Mouse (Mus musculus) right cerebral cortex, postnatal 4 days (tissue): ENCODE results near the gene Ap4m1.
"Not testable (repeated sequence)": the region's sequence is repeated elsewhere in the genome, so short reads cannot be mapped to it uniquely, and the experiment has no call there.

ENCODE experiments used
- DNase-seq: peaks from one replicate; pipeline ENCODE4 v3.0.0-alpha.2; 2022

The Ap4m1 gene

DNA sequence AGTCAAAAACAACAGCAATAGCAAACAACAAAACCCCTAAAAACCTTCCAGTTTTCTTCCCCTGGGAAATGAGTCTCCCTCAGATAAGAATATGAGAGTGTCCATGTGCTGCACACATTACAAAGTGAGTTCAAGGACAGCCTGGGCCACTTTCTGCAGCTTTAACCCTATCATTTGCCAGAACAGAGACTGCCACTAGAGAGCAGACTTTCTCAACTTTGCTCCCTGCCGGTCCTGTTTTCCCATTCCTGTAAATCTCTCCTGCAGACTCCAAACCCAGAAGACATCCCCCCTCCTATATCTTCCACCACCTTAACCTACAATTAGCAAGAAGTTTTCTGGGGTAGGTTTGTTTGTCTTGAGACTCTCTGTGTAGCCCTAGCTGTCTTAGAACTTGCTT lies 27.8 kb downstream of the Ap4m1 start:
- no peak for DNase-seq

DNA sequence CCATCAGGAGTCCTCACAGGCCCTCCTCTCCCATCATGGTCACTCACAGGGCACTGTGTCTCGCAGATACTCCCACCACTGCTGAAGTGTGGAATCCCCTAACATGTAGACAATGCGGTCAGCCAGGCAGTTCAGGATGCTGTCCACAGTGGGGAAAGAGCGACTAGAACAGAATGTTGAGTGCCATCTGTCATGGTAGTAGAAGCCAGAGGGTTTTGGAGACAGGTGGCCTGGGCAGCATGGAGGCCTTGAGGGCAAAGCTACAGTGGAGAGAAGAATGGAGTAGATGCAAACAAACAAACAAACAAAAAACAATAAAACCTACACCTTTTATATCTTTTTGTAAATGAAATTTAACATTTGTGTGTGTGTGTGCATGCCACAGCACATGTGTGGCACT lies 30.3 kb downstream of the Ap4m1 start:
- DNase-seq: no peak

DNA sequence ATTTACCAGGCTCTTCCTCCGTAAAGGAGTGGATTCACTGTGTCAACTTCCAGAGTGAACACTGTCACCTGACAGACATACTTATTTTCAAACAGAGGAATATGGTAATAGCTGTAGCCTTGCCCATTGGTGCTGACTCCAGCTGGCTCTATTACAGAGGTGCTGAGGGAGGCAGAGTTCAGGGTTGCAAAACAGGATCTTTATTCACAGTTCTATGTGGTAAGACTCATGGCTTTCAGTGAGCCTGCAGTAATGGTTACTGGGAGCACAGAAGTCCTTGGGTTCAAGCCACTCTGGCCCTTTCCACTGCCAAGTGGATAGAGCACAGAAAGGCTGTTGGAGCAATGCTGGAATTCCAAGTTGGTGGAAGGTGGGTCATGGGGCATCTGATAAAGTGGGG lies 35.5 kb downstream of the Ap4m1 start:
- no peak for DNase-seq

DNA sequence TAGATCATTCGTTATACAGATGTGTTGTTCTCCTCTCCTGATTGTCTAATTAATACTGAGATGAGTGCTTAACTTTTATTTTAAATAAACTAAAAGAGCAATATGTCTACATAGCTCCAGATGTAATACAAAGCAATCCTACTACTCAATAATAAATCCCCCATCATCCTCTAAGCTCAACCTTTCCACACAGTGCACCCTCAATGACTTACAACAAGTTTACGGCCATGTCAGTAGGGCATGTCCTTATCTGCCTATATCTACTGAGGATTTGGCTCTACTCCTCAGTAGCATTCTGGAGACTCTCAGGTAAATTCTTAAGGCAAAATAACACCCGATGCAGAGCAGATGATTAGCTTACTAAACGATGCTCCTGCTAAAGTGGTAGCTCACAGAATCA lies 36.1 kb downstream of the Ap4m1 start:
- DNase-seq: no peak

DNA sequence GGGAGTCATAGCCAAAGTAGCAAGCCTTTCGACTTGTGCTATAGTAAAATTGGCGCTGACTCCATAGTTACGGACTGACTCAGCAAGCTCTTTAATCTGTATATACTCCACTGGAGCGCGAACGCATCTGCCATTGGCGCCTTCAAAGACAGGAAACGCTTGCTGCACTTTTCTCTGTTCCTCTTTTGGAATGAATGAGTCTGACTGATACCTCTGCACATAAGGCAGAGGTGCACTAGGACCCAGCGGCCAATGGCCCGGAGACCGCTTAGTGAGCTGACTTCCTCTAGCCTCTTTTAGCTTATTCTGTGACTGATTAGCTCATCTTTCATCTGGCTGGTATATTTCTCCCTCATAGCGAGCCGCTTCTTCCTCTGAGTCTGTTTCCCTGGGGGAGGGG lies 44.8 kb downstream of the Ap4m1 start:
- not testable (repeated sequence) for DNase-seq

DNA sequence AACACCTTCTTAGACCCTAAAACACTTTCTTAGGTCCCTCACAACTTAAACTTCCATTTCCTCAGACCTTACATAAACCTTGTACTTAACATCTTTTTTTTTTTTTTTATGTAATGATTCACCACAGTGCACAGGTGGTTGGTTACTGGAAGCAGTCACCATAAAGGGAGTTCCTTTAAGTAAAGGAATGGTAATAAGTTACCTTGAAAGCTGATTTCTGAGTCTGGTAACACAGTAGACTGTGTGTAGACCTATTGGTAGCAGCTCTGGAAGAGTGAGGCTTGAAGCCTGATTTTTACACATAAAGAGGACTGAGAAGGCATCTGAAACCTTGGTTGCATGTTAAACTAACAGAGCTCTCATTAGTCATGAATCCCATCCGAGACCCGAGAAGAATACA lies 48.1 kb downstream of the Ap4m1 start:
- no peak for DNase-seq

DNA sequence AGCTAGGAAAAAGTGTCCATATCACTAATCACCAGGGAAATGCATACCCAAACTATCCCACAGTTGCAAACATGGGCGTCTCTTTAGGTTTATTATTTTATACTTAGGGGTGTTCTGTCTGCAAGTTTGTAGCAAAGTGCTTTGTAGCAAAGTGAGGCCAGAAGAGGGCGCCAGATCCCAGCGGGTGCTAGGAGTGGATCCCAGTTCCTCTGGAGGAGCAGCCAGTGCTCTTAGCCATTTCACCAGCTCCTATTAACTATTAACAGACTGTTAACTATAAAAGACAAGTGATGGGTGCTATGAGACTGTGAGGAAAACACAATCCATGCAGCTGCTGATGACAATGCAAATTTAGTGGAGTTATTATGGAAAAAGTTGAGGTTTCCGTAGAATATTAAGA lies 50.3 kb downstream of the Ap4m1 start:
- DNase-seq: peak; percentile 93

DNA sequence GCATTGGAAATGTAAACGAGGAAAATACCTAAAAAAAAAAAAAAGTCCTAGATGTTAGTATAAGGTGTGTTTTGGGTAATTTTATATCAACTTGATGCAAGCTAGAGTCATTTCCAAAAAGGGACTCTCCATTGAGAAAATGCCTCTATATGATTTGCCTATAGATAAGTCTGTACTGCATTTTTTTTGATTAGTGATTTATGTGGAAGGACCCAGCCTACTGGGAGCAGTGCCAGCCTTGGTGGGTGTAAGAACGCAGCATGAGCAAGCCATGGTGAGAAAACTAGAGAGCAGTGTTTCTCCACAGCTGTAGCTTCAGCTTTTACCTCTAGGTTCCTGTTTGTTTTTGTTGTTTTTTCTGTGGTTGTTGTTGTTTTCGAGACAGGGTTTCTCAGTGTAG lies 51.5 kb downstream of the Ap4m1 start:
- peak; percentile 7 for DNase-seq

DNA sequence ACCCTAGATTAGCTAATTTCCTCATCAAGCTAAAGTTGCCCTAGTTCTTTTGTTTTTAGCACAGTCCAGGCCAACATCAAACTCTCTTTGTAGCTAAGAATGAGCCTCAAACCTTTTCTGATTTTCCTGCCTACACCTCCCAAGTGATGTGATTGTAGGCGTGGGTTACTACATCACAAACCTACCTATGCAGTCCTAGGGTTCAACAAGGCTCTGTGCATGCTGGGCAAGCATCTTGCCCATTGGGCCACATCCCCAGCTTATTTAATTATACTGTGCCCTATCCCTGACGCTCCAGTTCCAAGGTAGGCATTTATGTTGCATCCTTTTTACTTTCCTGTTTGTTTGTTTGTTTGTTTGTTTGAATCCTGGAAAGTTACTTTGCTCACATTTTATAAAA lies 53.9 kb downstream of the Ap4m1 start, which contains the start of gene Nxpe5:
Nxpe5 (plus strand) TSS at position 199 of the 400 bp plus-strand sequence.
- no peak for DNase-seq

DNA sequence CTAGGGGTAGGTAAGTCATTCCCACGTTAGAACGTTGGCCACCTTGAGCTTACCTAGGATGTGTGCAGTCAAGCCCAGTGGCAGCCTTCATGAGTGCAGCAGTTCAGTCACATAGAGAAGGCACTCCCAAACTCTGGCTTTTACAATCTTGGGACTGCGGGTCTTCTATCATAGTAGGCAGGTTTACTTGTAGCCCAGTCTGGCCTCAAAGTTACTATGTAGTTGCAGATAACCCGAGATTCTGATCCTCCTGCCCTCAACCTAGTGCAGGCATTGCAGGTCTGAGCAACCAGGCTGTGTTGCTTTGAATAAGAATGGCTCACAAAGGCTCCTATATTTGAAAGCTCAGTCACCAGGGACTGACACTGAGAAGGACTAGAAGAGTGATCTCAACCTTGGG lies 54.7 kb downstream of the Ap4m1 start:
- DNase-seq: no peak

DNA sequence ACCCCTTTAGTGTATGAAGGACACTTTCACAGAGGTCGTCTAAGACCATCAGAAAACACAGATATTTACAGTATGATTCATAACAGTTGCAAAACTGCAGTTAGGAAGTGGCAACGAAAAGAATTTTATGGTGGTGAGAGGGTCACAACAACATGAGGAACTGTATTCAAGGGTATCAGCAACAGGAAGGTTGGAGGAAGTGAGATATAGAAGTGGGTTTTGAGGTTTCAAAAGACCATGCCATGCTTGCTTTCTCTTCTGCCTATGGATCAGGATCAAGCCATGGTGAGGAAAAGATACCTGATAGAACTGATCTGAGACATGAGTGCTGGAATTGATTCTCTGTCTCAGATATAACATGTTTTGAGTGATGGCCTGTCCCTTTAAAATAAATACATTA lies 55.6 kb downstream of the Ap4m1 start:
- DNase-seq: no peak

DNA sequence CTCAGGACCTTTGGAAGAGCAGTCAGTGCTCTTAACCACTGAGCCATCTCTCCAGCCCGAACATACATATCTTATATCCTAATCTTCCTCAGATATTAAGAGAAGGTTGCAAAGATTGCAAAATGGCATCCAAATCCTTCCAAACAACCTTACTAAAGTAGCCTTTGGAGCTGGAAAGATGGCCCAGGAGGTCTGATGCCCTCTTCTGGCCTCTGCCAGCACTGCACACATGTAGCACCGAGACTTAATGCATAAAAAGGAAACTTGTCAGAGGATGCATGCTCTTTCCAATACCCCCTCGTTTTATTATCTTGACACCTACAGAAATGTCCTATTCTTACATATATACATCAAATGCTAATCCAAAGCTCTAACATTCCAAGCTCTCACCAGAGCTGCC lies 56.2 kb downstream of the Ap4m1 start:
- peak; percentile 28 for DNase-seq

DNA sequence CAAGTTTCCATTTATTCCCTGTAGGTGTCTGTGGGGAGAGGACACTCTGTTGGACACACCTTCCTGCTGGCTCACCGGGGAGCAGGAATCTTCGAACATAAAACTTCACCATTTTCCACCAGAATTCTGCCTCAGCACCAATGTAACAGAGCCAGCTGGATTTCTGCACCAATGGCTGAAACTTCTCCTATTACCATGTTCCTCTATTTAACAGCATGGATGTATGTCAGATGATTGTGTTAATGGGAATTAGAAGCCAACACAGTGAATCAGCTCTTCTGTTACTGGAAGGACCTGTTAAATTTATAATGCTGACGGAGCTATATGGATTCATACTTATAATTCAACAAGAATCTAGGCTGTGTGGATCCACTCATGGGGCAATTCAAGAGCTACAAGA lies 57.7 kb downstream of the Ap4m1 start:
- DNase-seq: no peak
